Mouse (Mus musculus) forebrain, embryonic 12.5 days (tissue): ENCODE results near the gene Spdl1. TPM values are rescaled to one million over a fixed set of nuclear protein-coding genes. Genes with fewer than 3 reads are reported as not detected.

Experiments
- ATAC-seq: fragments of 200-750 bp; cut with Nextera tagmentation; 2 replicates; pipeline ENCODE4 v1.8.0; 2017; ENCODE audit warnings: moderate TSS enrichment; ENCODE audit not compliant: low FRiP score
- H3K27ac ChIP-seq: fragments of 300-500 bp; sonication (generic); 2 replicates; pipeline ENCODE4 v1.5.1; 2016; ENCODE audit warnings: mild to moderate bottlenecking
- H3K27me3 ChIP-seq: fragments of 300-500 bp; sonication (generic); 2 replicates; pipeline ENCODE4 v1.6.1; 2016; ENCODE audit warnings: mild to moderate bottlenecking
- H3K36me3 ChIP-seq: fragments of 300-500 bp; sonication (generic); replicated peaks from 2 replicates; pipeline ENCODE4 v1.6.1; 2016; ENCODE audit warnings: mild to moderate bottlenecking
- H3K4me1 ChIP-seq: fragments of 300-500 bp; sonication (generic); 2 replicates; pipeline ENCODE4 v1.6.1; 2016
- H3K4me2 ChIP-seq: fragments of 300-500 bp; sonication (generic); 2 replicates; pipeline ENCODE4 v1.6.1; 2016; ENCODE audit warnings: mild to moderate bottlenecking, moderate library complexity
- H3K4me3 ChIP-seq: fragments of 300-500 bp; sonication (generic); replicated peaks from 2 replicates; pipeline ENCODE4 v1.5.1; 2016; ENCODE audit warnings: mild to moderate bottlenecking
- H3K9ac ChIP-seq: fragments of 300-500 bp; sonication (generic); 2 replicates; pipeline ENCODE4 v1.6.1; 2016; ENCODE audit warnings: mild to moderate bottlenecking
- H3K9me3 ChIP-seq: fragments of 300-500 bp; sonication (generic); 2 replicates; pipeline ENCODE4 v1.6.1; 2016
- WGBS: fragments of 180-500 bp; shearing (Covaris S2); methylation state at CpG from one replicate; pipeline ENCODE4 v1.1.7; 2016; 5-methylcytosine and 5-hydroxymethylcytosine counted together
- polyA plus RNA-seq: library from polyadenylated mRNA; unstranded; fragments of >200 nt; fragmentation: Nextera tagmentation; extraction: Ambion mirVana; gene quantifications from 2 replicates; pipeline ENCODE4 v1.2.1, GENCODE M21; 2016

The Spdl1 gene
- polyA plus RNA-seq, 1 experiment from 2014 or later = 23.4 TPM

DNA sequence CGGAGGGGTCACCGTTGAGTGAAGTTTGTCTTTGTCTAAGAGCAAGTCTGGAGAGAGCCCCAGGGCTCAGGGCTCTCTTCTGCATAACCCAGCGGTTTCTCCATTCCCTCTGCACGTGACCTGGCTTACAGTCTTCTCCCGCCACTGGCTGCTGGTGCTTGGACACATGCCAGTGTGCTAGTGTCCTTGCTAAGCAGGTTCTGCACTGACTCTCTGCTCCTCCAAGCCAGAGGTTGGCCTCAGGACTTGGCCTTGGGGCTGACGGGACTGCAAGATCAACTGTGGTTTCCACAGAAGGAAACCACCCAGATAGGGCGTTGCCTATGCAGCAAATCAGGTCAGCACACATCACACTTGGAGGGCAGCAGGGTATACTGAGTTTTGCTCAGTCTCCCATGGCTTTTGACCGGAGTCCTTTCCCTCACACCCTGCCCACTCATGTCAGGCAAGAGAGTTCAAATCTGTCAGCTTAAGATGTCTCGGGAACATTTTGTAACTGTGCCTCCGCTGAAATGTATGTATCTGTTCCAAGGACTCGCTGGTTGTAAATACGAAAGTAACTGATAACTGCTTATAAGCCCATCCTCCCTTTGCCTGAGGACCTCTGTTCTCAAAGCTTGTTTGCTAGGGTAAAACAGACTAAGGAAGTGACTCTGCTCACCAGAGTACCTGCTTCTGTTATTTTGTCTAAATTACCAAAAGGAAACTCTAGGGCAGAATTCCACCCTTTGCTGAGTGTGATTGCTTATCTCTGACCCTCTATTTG lies 62.0 kb downstream of the Spdl1 start:
- H3K9ac ChIP-seq = no peak overlapping the region
- H3K4me3 ChIP-seq = no peak overlapping the region
- 78% methylated on average over 12 of the region's 12 CpGs for WGBS
- ATAC-seq = no peak
- no peaks in the 10 kb centered on the region; the same call in 1 of the 2 replicates for H3K4me1 ChIP-seq
- no peaks in the 10 kb centered on the region for H3K9me3 ChIP-seq
- H3K36me3 ChIP-seq = no peaks in the 10 kb centered on the region
- no peak overlapping the region for H3K4me2 ChIP-seq
- H3K27ac ChIP-seq = no peak overlapping the region
- H3K27me3 ChIP-seq = no peaks in the 10 kb centered on the region

DNA sequence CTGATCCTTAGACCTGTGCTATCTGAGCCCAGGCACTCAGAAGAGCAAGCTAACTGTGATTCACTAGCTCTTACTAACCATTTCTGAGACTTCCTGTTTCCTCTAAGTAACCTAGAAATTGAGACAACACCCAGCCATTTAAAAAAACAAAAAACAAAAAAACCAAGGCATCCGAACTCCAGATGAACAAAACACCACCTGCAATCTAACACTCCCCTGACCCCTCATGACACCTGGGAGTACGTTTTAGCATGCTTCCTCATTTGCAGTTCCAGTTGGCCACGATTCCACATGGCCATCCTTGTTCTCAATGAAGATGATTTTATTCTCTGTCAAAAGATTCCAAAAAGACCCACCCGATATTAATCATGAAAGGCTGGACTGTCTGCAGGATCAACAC lies 62.8 kb downstream of the Spdl1 start:
- Histone ChIP-seq H3K4me2 (no peak overlapping the region), H3K27ac (no peak overlapping the region), H3K9me3 (0 out of 2 replicates have a peak, but pooled peaks cover 3% of the 10 kb centered on the region), H3K4me3 (no peak overlapping the region), H3K9ac (no peak overlapping the region), H3K4me1 (no peaks in the 10 kb centered on the region; the same call in 1 of the 2 replicates), H3K36me3 (no peaks in the 10 kb centered on the region), H3K27me3 (no peaks in the 10 kb centered on the region)
- WGBS = 75% methylated on average over 4 of the region's 4 CpGs
- ATAC-seq = no peak

GRCm38 (mm10) chr11:34769946-34770345 lies 63.5 kb downstream of the Spdl1 start:
- H3K27me3 ChIP-seq = no peaks in the 10 kb centered on the region
- no peak overlapping the region for H3K4me3 ChIP-seq
- 0 out of 2 replicates have a peak, but pooled peaks cover 3% of the 10 kb centered on the region for H3K9me3 ChIP-seq
- no peak overlapping the region for H3K9ac ChIP-seq
- no peaks in the 10 kb centered on the region; the same call in 1 of the 2 replicates for H3K4me1 ChIP-seq
- H3K27ac ChIP-seq = no peak overlapping the region
- WGBS = 89% methylated on average over 8 of the region's 8 CpGs
- no peaks in the 10 kb centered on the region for H3K36me3 ChIP-seq
- no peak for ATAC-seq
- no peak overlapping the region for H3K4me2 ChIP-seq

GRCm38 (mm10) chr11:34769396-34769795 lies 64.0 kb downstream of the Spdl1 start:
- Histone ChIP-seq H3K4me3 (no peak overlapping the region), H3K9me3 (0 out of 2 replicates have a peak, but pooled peaks cover 3% of the 10 kb centered on the region), H3K9ac (no peak overlapping the region), H3K4me1 (no peaks in the 10 kb centered on the region; the same call in 1 of the 2 replicates), H3K4me2 (no peak overlapping the region), H3K27ac (no peak overlapping the region), H3K27me3 (no peaks in the 10 kb centered on the region), H3K36me3 (no peaks in the 10 kb centered on the region)
- WGBS = 85% methylated on average over 2 of the region's 2 CpGs
- no peak for ATAC-seq

- no peaks in the 10 kb centered on the region for H3K27me3 ChIP-seq
- no peak overlapping the region for H3K27ac ChIP-seq
- H3K9ac ChIP-seq = no peak overlapping the region
- no peak overlapping the region for H3K4me2 ChIP-seq
- H3K4me1 ChIP-seq = no peaks in the 10 kb centered on the region
- no peak overlapping the region for H3K4me3 ChIP-seq
- WGBS = 84% methylated on average over 5 of the region's 5 CpGs
- 0 out of 2 replicates have a peak, but pooled peaks cover 3% of the 10 kb centered on the region for H3K9me3 ChIP-seq
- H3K36me3 ChIP-seq = no peaks in the 10 kb centered on the region
- ATAC-seq = no peak
Measured at GRCm38 (mm10) chr11:34763739-34764361, 69.6 kb downstream of the Spdl1 start.

GRCm38 (mm10) chr11:34762570-34763127 lies 70.8 kb downstream of the Spdl1 start:
- ATAC-seq = no peak
- H3K27ac ChIP-seq = no peak overlapping the region
- H3K9ac ChIP-seq = no peak overlapping the region
- 87% methylated on average over 5 of the region's 5 CpGs for WGBS
- no peaks in the 10 kb centered on the region for H3K36me3 ChIP-seq
- 0 out of 2 replicates have a peak, but pooled peaks cover 3% of the 10 kb centered on the region for H3K9me3 ChIP-seq
- no peaks in the 10 kb centered on the region for H3K27me3 ChIP-seq
- H3K4me3 ChIP-seq = no peak overlapping the region
- no peak overlapping the region for H3K4me2 ChIP-seq
- H3K4me1 ChIP-seq = no peaks in the 10 kb centered on the region

GRCm38 (mm10) chr11:34762125-34762524 lies 71.3 kb downstream of the Spdl1 start:
- H3K4me3 ChIP-seq = no peak overlapping the region
- ATAC-seq = no peak
- no peaks in the 10 kb centered on the region for H3K36me3 ChIP-seq
- 0 out of 2 replicates have a peak, but pooled peaks cover 3% of the 10 kb centered on the region for H3K9me3 ChIP-seq
- H3K9ac ChIP-seq = no peak overlapping the region
- no peaks in the 10 kb centered on the region for H3K27me3 ChIP-seq
- no peak overlapping the region for H3K27ac ChIP-seq
- H3K4me2 ChIP-seq = no peak overlapping the region
- 88% methylated on average over 6 of the region's 6 CpGs for WGBS
- no peaks in the 10 kb centered on the region for H3K4me1 ChIP-seq

GRCm38 (mm10) chr11:34759582-34759981 lies 73.9 kb downstream of the Spdl1 start:
- ATAC-seq = no peak
- no peak overlapping the region for H3K4me3 ChIP-seq
- WGBS = 88% methylated on average over 4 of the region's 4 CpGs
- no peak overlapping the region for H3K27ac ChIP-seq
- H3K9ac ChIP-seq = no peak overlapping the region
- no peak overlapping the region for H3K4me2 ChIP-seq
- no peaks in the 10 kb centered on the region for H3K36me3 ChIP-seq
- no peaks in the 10 kb centered on the region for H3K4me1 ChIP-seq
- no peaks in the 10 kb centered on the region for H3K27me3 ChIP-seq
- no peaks in the 10 kb centered on the region for H3K9me3 ChIP-seq

Other genes with a start within 250 kb of the Spdl1 start
- gene Dock2, start 49.7 kb downstream of the Spdl1 start, polyA plus RNA-seq = 0.46 and 0.66 TPM in 2 replicates